Mouse (Mus musculus) myocyte (in vitro differentiated cells): Measurements from ENCODE around the gene Gm9803.

Experiments
- CEBPB ChIP-seq: IDR thresholded peaks from 2 replicates; pipeline ENCODE4 v1.6.1; 2011; ENCODE audit warnings: mild to moderate bottlenecking, moderate library complexity; ENCODE audit not compliant: poor library complexity, insufficient read depth, severe bottlenecking
- E2F4 ChIP-seq: IDR thresholded peaks from one replicate; pipeline ENCODE4 v1.6.1; 2011; ENCODE audit warnings: mild to moderate bottlenecking, control low read depth, moderate library complexity; ENCODE audit not compliant: insufficient read depth
- MAX ChIP-seq: IDR thresholded peaks from one replicate; pipeline ENCODE4 v1.6.1; 2011; ENCODE audit warnings: low read depth, mild to moderate bottlenecking, control low read depth
- MYOG ChIP-seq, 3 experiments: IDR thresholded peaks; one replicate each; pipeline ENCODE4 v1.6.1; 2011; ENCODE audit warnings: control low read depth in 2 of 3, low read depth in 2 of 3, mild to moderate bottlenecking in 2 of 3; ENCODE audit not compliant: insufficient read length in 2 of 3, control insufficient read depth in 1 of 3, insufficient read depth in 1 of 3
- POLR2A ChIP-seq: IDR thresholded peaks from one replicate; pipeline ENCODE4 v1.6.1; 2011; ENCODE audit warnings: low read depth, mild to moderate bottlenecking, control low read depth, moderate library complexity; ENCODE audit not compliant: insufficient read length
- TCF12 ChIP-seq: IDR thresholded peaks from one replicate; pipeline ENCODE4 v1.6.1; 2011; ENCODE audit warnings: mild to moderate bottlenecking, control low read depth; ENCODE audit not compliant: poor library complexity, insufficient read depth, severe bottlenecking
- TCF3 ChIP-seq: IDR thresholded peaks from one replicate; pipeline ENCODE4 v1.6.1; 2011; ENCODE audit warnings: low read depth, control low read depth; ENCODE audit not compliant: insufficient read length
- USF1 ChIP-seq: IDR thresholded peaks from one replicate; pipeline ENCODE4 v1.6.1; 2011; ENCODE audit warnings: low read depth, mild to moderate bottlenecking, control low read depth, moderate library complexity

DNA sequence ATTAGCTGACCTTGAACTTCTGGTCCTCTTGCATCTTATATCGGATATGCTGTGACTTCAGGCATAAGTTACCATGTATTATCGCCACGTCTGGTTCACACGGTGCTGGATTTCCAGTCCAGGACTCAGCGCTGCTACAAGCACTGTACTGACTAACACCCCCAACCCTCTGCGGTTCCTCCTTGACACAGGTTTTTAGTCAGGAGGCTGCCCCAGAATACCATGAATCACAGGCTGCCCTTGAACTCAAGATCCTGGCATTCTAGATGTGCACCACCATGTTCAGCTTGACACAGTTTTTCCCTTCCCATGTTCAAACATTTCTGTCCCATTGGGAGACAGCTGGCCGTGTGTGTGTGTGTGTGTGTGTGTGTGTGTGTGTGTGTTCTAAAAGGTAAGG, 34.7 kb upstream of the Gm9803 start:
- TF ChIP-seq MAX (no peak), POLR2A (no peak), TCF3 (no peak), USF1 (no peak), MYOG (IDR thresholded peaks at IDR 0.05; ENCODE audit: control insufficient read depth in 1 of 3, insufficient read depth in 1 of 3, insufficient read length in 2 of 3, low read depth in 2 of 3) (no peak), E2F4 (no peak), TCF12 (no peak), CEBPB (no peak)
